Mouse (Mus musculus): ENCODE measurements around the gene Btbd35f23. TPM values are rescaled to one million over a fixed set of nuclear protein-coding genes. Genes with fewer than 3 reads are reported as not detected.
"Not testable (repeated sequence)": the region's sequence is repeated elsewhere in the genome, so short reads cannot be mapped to it uniquely, and the experiment has no call there.

Btbd35f23 gene
- not detected in 2 replicates for polyA plus RNA-seq (2015; fragmentation: Nextera tagmentation; extraction: Ambion mirVana)

DNA sequence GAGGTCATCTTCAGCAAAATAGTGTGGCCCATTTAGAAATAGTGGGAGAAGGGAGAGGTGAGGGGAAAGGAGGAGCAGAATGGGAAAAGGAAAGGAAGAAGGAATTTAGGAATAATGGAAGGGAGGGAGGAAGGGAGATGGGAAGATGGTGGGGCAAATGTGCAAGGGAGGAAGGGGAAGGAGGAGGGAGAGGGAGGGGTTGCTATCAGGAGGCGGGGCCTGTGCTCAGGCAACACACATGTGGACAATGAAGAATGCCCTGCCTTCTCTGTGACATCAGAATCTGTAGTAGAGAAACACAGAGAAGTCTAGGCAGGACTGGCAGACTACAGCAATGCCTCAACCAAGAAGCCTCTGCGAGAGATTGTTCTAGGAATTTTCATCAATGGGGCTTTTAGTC is at the start of gene Btbd35f23:
Gene Btbd35f23 (plus strand): TSS at position 301 of the 400 bp plus-strand sequence.
- H3K4me3 ChIP-seq (ENCODE audit: low read depth, low read length): not testable (repeated sequence)

More for the DNA sequence above, at the start of gene Btbd35f23:
- H3K4me2 ChIP-seq (ENCODE audit: low read depth, low read length); ATAC-seq; H3K4me1 ChIP-seq (ENCODE audit: insufficient read depth); H3K9ac ChIP-seq (replicated peaks); H3K9me3 ChIP-seq (ENCODE audit: low read length); H3K27ac ChIP-seq (ENCODE audit: low read depth); DNase-seq; H3K36me3 ChIP-seq (replicated peaks; ENCODE audit: insufficient read depth, low read length); H3K27me3 ChIP-seq (ENCODE audit: insufficient read depth, low read length): not testable (repeated sequence)
- 78% methylated on average over 1 of the region's 2 CpGs for WGBS (ENCODE audit: insufficient replicate concordance)

Other genes with a start within 250 kb of the Btbd35f23 start
- gene Btbd35f24, start 119.0 kb downstream of the Btbd35f23 start, polyA plus RNA-seq (2015; fragmentation: Nextera tagmentation; extraction: Ambion mirVana): not detected in 2 replicates